Mouse (Mus musculus): Measurements from ENCODE around the gene Fam89b.
A peak's percentile ranks its signal among the peaks of the same experiment; 100 is the strongest.

Gene Fam89b

DNA sequence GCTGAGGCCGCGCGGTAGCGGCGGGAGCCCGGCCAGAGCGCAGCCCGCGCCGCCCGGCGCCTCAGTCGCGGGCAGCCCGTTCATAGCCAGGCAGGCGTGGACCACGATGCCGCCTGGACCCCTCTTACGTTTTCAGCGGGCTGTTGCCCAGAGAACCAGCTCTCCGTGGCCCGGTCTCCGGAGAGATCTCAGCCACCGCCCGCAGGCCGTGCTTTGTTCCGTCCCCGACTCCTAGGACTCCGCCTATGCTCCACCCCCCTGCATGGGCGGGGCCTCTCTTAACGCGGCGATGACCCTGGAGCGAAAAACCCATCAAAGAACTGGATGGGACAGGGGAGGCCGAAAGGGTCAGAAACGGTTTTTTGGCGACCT lies at the start of gene Fam89b:
Gene Fam89b, minus strand, starts transcription at position 210 of the 372 bp plus-strand sequence.
- DNase-seq (ENCODE audit: low read depth) = peak; percentile 91

DNA sequence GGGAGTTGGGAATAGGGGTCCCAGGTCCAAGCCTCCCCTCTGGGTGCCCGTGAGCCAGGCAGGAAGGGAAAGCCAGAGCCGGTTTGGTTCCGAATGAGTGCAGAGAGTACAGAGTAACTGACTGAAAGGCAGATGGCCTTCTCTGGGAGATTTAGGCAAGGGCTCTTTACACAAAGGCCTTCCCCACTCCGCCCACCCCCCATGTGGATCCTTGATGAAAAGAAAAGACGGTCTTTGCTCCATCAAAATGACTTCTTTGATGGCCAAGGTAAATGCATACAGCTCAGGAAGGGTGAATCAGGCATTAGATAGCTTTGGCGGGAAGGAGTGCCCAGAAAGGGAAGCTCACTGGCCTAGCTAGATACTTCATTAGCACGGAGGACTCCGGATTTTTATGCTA lies 48.9 kb upstream of the Fam89b start:
- no peak for DNase-seq (ENCODE audit: low read depth)

- no peak for DNase-seq (ENCODE audit: low read depth)
Measured at GRCm38 (mm10) chr19:5777387-5778032, 48.1 kb upstream of the Fam89b start.

- DNase-seq (ENCODE audit: low read depth) = no peak
Measured at GRCm38 (mm10) chr19:5770925-5771860, 41.7 kb upstream of the Fam89b start, which contains the start of gene Scyl1. Gene Scyl1, minus strand, starts transcription at chr19:5771419.

GRCm38 (mm10) chr19:5770311-5770710 lies 40.9 kb upstream of the Fam89b start:
- DNase-seq (ENCODE audit: low read depth) = no peak

GRCm38 (mm10) chr19:5767271-5767670 lies 37.8 kb upstream of the Fam89b start:
- no peak for DNase-seq (ENCODE audit: low read depth)

- no peak for DNase-seq (ENCODE audit: low read depth)
Measured at GRCm38 (mm10) chr19:5763163-5763562, 33.7 kb upstream of the Fam89b start.

- DNase-seq (ENCODE audit: low read depth) = no peak
Measured at GRCm38 (mm10) chr19:5758878-5759403, 29.5 kb upstream of the Fam89b start.

- no peak for DNase-seq (ENCODE audit: low read depth)
Measured at GRCm38 (mm10) chr19:5756991-5757636, 27.7 kb upstream of the Fam89b start.

DNA sequence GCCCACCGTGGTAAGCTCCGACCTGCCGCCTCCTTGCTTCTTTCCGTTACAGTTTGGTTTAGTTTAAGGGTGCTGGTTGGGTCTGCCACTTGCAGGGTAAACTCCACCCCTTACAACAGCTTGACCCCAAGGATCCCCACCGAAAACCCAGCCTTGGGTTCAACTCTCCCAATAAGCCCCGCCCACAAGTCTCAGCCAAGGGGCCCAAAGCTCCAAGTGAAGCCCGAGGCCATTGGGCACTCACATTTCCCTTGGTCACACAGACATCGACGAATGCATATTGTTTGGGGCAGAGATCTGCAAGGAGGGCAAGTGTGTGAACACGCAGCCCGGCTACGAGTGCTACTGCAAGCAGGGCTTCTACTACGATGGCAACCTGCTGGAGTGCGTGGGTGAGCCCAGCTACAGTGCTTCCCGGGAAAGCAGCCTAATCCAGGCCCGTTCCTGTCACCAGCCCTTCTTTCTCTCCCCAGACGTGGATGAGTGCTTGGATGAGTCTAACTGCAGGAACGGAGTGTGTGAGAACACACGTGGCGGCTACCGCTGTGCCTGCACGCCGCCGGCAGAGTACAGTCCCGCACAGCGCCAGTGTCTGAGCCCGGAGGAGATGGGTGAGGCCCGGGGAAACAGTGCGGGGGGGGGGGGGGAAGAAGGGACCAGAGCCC lies 27.0 kb upstream of the Fam89b start:
- no peak for DNase-seq (ENCODE audit: low read depth)

GRCm38 (mm10) chr19:5751742-5752141 lies 22.3 kb upstream of the Fam89b start:
- DNase-seq (ENCODE audit: low read depth) = no peak

- no peak for DNase-seq (ENCODE audit: low read depth)
Measured at GRCm38 (mm10) chr19:5750951-5751350, 21.5 kb upstream of the Fam89b start.

DNA sequence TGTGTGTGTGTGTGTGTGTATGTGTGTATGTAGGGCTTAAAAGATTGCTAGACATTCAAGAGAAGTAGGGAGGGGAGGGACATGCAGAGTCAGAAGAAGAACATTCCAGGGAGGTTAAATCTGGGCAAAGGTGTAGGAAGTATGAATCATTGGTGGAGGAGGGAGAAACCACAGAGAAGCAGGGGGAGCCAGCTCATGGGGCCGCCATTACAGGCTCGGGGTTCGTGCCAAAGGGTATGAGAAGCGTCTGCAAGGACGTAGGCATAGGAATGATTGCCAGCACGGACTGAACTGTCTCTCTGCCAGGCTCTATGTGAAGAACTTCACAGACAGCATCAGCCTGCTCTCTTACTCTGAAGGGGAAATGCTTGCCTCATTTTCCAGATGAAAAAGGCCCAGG lies 20.0 kb upstream of the Fam89b start:
- DNase-seq (ENCODE audit: low read depth) = no peak

DNA sequence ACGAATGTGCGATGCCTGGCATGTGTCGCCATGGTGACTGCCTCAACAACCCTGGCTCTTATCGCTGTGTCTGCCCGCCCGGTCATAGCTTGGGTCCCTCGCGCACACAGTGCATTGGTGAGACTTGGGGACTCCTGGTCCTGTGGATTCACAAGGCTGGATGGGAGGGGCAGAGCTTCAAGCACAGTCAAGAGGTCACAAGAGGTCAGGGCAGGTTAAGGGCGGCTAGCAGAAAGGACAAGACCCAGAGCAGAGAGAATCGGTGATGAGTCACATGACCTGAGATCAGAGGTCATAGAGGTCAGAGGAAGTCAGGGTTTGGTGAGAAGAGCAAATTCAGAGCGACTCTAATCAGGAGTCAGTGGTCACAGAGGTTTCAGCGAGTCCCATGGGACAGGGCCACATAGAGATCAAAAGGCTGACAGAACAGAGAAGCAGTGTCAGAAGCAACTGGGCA lies 17.5 kb upstream of the Fam89b start:
- no peak for DNase-seq (ENCODE audit: low read depth)

GRCm38 (mm10) chr19:5745756-5746710 lies 16.6 kb upstream of the Fam89b start:
- no peak for DNase-seq (ENCODE audit: low read depth)

DNA sequence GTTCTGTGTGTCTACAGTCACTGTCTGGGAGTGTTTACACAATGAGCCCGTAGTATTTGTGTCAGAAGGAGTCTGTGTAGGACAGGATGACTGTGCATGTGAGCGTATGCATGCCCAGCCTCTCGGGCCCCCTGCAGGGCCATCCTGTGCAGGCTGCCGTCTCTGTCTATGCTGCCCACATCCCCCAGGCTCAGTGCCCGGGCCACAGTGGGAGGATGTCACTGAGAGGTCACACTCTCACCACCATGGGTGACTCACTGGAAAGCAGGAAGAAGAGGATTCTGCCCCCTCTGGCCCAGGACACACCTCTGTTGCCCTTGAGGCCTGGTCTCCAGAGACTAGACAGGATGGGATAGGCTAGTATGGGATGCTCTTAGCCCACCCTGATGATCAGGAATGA lies 14.1 kb upstream of the Fam89b start:
- DNase-seq (ENCODE audit: low read depth) = no peak

GRCm38 (mm10) chr19:5742241-5742641 lies 12.8 kb upstream of the Fam89b start:
- DNase-seq (ENCODE audit: low read depth) = no peak

DNA sequence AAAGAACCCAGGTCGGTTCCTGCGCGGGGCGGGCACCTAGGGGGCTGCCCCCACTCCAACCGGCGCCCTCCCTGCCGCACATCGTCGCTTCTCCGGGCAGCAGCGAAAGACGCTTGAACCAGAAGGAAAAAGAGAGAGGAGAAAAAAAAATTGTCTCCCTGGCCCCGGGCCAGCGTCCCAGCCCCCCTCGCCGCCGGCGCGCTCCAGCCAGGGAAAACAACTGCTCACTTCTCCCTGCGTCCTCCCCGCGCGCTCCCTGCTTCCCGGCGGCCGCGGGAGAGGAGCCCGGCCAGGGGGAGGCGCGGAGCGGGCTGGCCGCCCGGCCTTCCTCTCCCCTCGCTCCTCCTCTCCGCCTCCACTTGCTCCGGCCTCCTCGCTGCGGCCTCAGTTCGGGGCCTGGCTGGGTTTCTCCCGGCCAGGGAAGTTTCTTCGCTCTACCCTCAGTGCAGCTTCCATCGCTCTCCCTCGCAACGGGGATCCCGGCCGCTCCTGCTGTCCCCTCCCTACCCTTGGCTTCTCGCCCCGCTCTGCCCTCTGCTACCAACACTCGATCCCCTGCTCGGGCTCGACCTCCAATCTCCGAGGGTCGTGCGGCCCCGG lies 12.3 kb upstream of the Fam89b start:
- no peak for DNase-seq (ENCODE audit: low read depth)

- no peak for DNase-seq (ENCODE audit: low read depth)
Measured at GRCm38 (mm10) chr19:5740320-5741317, 11.2 kb upstream of the Fam89b start, which contains the start of gene Ltbp3. Gene Ltbp3, plus strand, starts transcription at chr19:5740904.
